Mouse (Mus musculus) layer of hippocampus, postnatal 25 days (tissue): ENCODE results near the gene Pias3. TPM values are rescaled to one million over a fixed set of nuclear protein-coding genes. Genes with fewer than 3 reads are reported as not detected.
"Not testable (repeated sequence)": the region's sequence is repeated elsewhere in the genome, so short reads cannot be mapped to it uniquely, and the experiment has no call there.

Experiments
- DNase-seq, 2 experiments: peaks; one replicate each; pipeline ENCODE4 v3.0.0; 2022; ENCODE audit warnings: mixed read lengths in 2 of 2, low spot score in 1 of 2; ENCODE audit errors: extremely low spot score in 1 of 2
- total RNA-seq, 2 experiments: library from RNA; stranded (reverse); gene quantifications; 2 replicates each; pipeline ENCODE4 v1.2.3; 2021

Pias3 gene
- 10 to 100 TPM; 24.6 to 27.0 TPM for total RNA-seq

DNA sequence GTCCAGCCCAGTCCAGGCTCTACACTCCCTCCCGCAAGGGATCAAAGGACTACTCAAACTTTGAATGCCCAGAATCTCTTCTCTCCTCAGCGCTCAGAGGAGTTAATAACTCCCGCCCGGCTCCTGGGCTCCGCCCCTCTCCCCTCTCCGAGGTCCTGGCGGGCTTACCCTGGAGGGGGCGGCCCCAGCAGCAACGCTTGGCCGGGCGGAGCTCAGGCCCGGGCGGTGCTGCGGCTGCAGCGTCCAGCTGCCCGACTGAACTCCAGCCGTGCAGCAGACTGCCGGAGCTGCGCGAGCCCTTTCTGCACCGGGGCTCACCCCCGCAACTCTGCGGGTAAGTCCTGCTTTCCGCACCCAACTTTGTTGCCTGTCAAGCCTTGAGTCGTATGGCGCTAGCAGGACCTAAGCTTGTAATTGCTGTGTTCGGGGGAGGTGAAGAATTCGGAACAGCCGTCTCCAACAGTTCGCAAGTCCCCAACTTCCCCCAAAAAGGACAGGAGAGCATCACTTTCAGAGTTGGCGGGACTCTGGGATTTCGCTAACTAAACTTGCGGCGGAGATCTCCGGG is at the start of gene Pias3:
TSS of gene Pias3 (plus strand) at position 187 of the 568 bp plus-strand sequence.
- peak in 1 of 2 experiments; percentile 26 for DNase-seq

GRCm38 (mm10) chr3:96647365-96647764 is 48.8 kb upstream of the Pias3 start:
- no peak for DNase-seq

GRCm38 (mm10) chr3:96660901-96661300 is 35.3 kb upstream of the Pias3 start:
- DNase-seq, result no peak

DNA sequence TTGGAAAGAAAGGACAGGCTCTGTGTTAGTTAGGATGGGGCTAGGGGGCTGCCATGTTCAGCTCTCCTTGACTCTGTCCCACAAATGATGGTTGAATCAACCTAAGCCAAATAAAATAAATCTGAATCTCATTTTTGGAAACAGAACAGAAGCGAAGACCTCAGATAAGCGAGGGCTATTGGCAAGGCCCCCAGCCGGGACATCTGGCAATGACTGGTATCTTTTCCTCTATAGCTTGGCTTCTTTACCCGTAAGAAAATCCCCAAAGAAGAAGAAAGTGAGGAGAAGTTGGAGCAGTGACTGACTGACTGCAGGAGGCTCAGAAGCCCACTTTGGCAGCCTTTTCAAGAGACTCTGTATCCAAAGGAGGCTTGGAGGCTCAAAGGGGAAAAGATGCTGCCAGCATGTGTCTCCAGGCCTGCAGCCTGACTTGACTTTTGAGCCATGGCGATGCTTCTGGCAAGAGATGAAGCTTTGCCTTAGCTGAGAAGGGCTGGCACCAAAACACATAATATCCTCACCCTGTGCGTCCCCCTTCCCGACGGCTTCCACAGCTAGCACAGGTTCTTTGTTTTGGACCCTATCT is 33.4 kb upstream of the Pias3 start:
- DNase-seq, result no peak

DNA sequence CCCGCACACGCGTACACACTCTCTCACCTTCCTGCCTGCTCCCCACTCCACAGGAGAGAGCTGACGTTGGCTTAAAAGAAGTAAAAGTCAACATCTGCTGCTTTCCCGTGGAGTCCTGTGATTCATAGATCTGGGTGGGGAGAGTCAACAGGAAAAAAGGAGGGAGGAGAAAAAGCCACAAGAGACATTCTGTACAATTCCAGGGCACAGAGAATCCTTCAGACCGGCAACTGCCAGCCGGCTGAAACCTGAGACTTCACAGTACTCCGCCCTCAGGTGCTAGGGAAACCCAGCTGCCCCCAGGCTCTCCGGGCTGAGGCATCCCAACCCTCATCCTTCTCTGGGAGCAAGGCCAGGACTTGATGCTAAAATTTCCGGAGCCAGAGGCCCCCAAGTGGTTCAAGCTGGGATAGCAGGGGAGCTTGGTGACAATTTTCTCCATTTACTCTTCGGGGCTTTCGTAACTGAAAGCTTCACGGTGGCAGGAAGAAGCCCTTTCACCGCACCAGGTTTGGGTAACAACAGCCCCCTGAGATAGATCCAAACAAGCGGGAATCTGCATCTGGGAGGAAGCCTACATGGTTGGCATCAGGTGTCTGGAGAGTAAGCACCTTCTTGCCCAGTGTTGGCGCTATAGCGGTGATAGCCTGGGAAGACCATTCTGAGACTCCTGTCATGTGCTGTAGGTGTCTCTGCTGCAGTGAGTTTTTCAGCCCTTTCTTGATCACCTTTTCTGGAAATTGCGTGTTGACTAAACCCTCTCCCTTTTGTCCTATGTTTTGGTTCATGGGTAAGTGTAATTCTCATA is 32.5 kb upstream of the Pias3 start:
- peak; percentile 84 to 95 for DNase-seq

DNA sequence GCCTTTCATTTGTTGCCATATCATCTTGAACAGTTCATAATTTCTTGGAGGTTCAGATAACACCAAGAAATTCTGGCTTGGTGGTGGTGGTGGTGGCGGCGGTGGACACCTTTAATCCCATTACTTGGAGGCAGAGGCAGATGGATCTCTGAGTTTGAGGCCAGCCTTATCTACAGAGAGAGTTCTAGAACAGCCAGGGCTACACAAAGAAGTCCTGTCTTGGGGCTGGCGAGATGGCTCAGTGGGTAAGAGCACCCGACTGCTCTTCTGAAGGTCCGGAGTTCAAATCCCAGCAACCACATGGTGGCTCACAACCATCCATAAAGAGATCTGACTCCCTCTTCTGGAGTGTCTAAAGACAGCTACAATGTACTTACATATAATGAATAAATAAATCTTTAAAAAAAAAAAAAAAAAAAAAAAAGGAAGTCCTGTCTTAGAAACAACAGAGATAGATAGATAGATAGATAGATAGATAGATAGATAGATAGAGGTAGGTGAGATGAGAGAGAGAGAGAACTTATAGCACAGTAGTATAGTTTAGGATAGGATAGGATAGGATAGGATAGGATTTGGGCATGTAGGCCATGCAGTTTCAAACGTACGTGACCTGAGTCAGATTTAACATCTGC is 30.3 kb upstream of the Pias3 start:
- not testable (repeated sequence) for DNase-seq

DNA sequence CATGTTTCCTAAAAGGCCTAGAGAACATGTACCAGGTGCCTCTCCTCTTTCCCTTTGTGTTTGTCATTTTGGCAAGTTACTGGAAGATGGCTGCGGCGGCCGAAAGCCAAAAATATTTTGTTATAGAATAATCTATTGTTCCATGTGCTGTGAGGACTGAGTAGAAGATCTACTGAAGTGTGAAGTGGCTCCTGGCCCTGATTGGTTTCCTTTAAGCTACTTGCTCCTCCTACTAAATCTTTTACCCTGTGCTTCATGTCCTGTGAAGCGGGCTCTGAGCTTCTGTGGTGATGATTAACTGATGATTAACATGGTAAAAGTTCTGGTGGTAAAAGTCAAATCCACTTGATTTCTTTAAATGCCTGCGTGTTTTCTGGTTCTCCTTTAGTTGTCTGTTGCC is 29.3 kb upstream of the Pias3 start:
- no peak for DNase-seq

GRCm38 (mm10) chr3:96667316-96667715 is 28.9 kb upstream of the Pias3 start:
- no peak for DNase-seq

- DNase-seq, result no peak
These were observed 27.6 kb upstream of the Pias3 start for GRCm38 (mm10) chr3:96668424-96669067.

DNA sequence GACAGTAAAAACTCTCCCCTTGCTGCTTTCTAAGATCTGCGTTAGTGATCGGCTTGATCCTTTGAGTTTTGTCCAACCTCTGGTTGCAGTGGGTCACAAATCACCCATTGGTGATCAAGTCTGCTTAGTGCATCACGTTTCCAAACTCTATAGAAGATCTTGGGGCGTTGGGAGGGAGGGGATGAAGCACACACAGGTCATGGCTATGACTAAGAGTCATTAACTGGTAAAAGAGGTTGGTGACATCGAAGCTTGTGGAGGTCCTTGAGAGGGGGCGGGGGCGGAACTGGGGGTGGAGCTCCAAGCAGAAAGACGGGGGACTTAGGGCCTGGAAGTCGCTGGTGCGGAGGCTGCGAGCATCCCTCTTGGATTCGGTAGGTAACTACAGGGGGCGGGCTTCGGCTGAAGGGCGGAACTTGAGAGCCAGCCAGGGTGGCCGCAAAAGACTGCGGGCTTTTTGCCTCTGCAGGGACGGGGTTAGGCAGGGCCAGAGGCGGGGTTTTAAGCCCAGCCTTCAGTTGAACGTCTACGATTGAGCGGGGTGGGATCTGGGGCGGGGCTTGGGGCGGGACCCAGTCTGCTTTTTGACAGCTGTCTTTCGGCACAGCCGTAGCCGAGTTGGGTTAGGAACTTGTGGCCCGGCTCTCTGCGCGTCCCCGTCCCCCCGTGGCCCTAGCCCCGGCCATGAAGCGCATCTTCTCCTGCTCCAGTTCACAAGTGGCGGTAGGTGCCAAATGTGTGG is 26.3 kb upstream of the Pias3 start, which contains the start of gene Ankrd35:
TSS of gene Ankrd35 (plus strand) at position 405 of the 742 bp plus-strand sequence.
- peak; percentile 40 to 47 for DNase-seq

DNA sequence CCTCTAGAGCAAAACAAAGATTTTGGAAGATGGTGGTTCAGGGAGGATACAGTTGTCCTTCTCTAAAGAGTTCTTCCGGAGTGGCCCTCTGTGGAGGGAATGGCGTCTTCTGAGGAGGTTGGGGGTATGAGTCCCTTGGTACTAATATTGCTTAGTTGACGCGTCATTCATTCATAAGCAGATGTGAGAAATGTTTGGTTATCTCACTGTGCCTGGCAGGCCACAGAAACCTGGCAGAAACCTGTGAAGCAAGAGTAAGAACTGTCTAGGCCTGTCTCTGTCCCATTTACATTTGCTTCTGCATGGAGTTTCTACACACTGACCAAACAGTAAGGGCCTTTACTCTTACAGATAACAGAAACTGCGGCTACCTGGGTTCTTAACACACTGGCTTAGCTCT is 24.7 kb upstream of the Pias3 start:
- DNase-seq, result no peak

- DNase-seq, result no peak
These were observed 22.7 kb upstream of the Pias3 start for GRCm38 (mm10) chr3:96673514-96673913.

DNA sequence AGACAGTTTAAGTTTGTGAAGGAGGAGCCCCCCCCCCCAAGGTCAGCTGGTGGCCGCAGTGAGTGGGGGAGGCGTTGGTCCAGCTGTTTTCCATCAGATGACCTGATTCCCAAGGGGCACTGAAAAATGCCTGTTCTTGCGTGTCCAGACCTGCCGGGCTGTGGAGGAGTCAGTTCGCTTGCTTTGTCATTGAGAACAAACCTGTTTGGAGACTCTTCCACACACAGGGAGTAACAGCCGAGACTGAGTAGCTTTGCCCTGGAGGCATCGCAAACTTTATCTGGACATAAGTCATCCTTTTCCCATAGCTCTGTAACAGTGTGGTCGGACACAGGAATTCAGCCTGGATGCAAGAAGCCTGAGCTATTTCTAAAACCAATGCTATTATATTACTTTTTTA is 21.7 kb upstream of the Pias3 start:
- no peak for DNase-seq

- DNase-seq, result no peak
These were observed 21.0 kb upstream of the Pias3 start for GRCm38 (mm10) chr3:96675171-96675570.

GRCm38 (mm10) chr3:96675690-96676089 is 20.5 kb upstream of the Pias3 start:
- no peak for DNase-seq

- DNase-seq, result no peak
These were observed 17.7 kb upstream of the Pias3 start for GRCm38 (mm10) chr3:96678456-96678855.

DNA sequence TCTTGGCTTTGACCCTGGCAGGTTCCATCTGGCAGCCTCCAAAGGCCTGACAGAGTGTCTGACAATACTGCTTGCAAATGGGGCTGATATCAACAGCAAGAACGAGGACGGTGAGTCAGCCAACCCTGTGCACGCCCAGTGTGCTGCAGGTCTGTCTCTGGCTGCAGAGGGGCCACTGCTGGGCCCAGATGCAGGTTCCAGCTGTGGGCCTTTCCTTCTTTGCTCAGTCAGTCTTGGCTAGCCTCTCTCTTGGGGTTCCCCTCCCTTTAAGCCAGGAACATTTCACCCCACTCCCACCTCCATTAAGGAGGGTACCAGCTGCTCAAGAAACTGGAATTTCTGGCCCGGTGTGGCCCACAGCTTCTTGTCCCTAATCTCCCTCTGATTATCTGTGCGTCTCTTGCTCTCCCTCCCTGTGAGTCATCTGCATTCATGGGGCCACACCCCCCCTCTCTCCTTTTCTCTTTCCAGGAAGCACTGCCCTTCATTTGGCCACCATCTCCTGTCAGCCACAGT is 17.0 kb upstream of the Pias3 start:
- no peak for DNase-seq

DNA sequence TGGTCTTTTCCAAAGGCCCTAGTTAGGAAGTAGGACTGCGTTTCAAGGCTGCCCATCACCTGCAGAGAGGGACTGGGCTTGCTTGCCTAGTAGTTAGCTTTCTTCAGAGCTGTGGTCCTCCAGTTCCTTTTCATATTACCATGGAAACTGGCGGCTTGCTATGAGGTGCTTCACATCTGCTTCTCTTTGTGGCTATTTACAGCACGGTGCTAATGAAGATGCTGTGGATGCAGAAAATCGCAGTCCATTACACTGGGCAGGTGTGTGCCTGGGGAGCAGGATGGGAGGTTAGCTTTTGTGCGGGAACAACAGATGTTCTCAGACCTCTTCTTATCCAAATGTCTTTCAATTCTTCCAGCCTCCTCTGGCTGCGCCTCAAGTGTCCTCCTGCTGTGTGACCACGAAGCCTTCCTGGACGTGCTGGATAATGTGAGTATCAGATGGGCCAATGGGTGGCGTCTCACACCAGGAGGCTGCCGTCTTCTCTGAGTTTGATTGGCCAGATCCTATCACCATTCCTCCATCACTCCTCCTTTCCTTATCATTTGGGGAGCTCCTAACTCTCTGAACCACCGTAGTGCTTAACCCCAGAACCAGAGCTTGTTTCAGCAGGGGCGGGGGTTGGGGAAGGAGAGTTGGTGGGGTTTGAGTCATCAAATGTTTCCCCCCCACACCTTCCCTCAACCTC is 15.8 kb upstream of the Pias3 start:
- DNase-seq, result no peak

DNA sequence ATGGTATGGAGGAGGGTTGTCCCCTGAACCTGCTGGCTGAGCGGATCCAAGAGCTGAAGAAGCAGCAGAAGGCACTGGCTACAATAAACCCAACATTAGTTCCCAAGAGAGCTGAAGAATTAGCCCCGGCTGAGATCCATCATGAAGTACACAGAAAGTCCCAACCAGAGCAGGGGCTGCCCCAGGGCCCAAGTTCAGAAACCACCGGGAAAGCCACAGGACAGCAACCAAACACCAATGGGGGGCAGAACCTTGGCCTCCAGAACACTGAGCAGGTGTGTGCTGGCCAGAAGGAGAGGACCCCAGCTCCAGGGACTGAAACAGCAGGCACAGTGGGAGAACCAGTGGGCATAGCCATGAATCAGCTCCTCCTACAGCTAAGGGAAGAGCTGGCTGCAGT is 12.7 kb upstream of the Pias3 start:
- DNase-seq, result no peak
